In genomic region chr16:34331630-34332029, GRCm38 (mm10) we compare ENCODE assay signal across 10 mouse cellular contexts.
DNase-seq lines count a peak whose midpoint lies in the region; ATAC-seq and TF ChIP-seq lines count a peak whose summit lies in the region.
"Had no signal": no experiment of that assay in that cellular context is flagged by ENCODE, and none has a peak within 500 bp of the region (broad histone marks: within the 10 kb centered on the region; RNA-seq: fewer than 3 reads in every experiment).

No protein-coding gene starts in this region.

- peak; percentile 15 for DNase-seq in hindbrain, embryonic 11.5 days (ENCODE audit: low spot score)
- DNase-seq in NIH3T3 (ENCODE audit: low read depth), result peak; percentile 73
- DNase-seq in lung, postnatal 36 days, result peak; percentile 54
- no peak for DNase-seq in testis, postnatal 14 days (ENCODE audit: low spot score)
- no peak for DNase-seq in thymus, adult 2 months
- DNase-seq in forebrain, embryonic 14.5 days (ENCODE audit: low spot score), result no peak

- no peak overlapping the region for H3K9ac ChIP-seq in hindbrain, embryonic 11.5 days (ENCODE audit: low read depth, low read length)
- no peak overlapping the region for H3K9ac ChIP-seq in hindbrain, embryonic 13.5 days
- H3K9ac ChIP-seq in heart, embryonic 15.5 days, result no peak overlapping the region
- H3K9ac ChIP-seq in forebrain, embryonic 14.5 days (ENCODE audit: low read length), result no peak overlapping the region
- H3K9ac ChIP-seq: embryonic facial prominence, embryonic 13.5 days; midbrain, embryonic 12.5 days had no signal

- H3K27me3 ChIP-seq in hindbrain, embryonic 11.5 days (ENCODE audit: control insufficient read depth, insufficient read depth, low read length), result no peaks in the 10 kb centered on the region
- H3K27me3 ChIP-seq in hindbrain, embryonic 13.5 days, result no peaks in the 10 kb centered on the region
- no peaks in the 10 kb centered on the region for H3K27me3 ChIP-seq in heart, embryonic 15.5 days
- no peaks in the 10 kb centered on the region for H3K27me3 ChIP-seq in thymus, adult 2 months (ENCODE audit: control insufficient read depth, insufficient read depth, low read length)
- no peaks in the 10 kb centered on the region for H3K27me3 ChIP-seq in forebrain, embryonic 14.5 days (replicated peaks; ENCODE audit: control insufficient read depth, insufficient read depth, low read length)
- H3K27me3 ChIP-seq: embryonic facial prominence, embryonic 13.5 days; midbrain, embryonic 12.5 days had no signal

- ATAC-seq in hindbrain, embryonic 11.5 days (ENCODE audit: low FRiP score), result no peak
- ATAC-seq in hindbrain, embryonic 13.5 days (ENCODE audit: low FRiP score), result no peak
- ATAC-seq in heart, embryonic 15.5 days (replicated peaks; ENCODE audit: insufficient number of reproducible peaks, insufficient read depth, low FRiP score, low read depth), result peak; percentile 70
- ATAC-seq in forebrain, embryonic 14.5 days, result no peak

- no peak overlapping the region for H3K4me3 ChIP-seq in hindbrain, embryonic 11.5 days (ENCODE audit: low read depth, low read length)
- H3K4me3 ChIP-seq in hindbrain, embryonic 13.5 days, result no peak overlapping the region
- H3K4me3 ChIP-seq in heart, embryonic 15.5 days, result no peak overlapping the region
- no peak overlapping the region for H3K4me3 ChIP-seq in thymus, adult 2 months (ENCODE audit: control insufficient read depth, insufficient read depth, low read length)
- H3K4me3 ChIP-seq in forebrain, embryonic 14.5 days (ENCODE audit: low read depth, low read length), result no peak overlapping the region
- H3K4me3 ChIP-seq: embryonic facial prominence, embryonic 13.5 days; midbrain, embryonic 12.5 days had no signal

- no peaks in the 10 kb centered on the region for H3K36me3 ChIP-seq in hindbrain, embryonic 11.5 days (ENCODE audit: control insufficient read depth, insufficient read depth, low read length)
- peaks cover 8% of the 10 kb centered on the region for H3K36me3 ChIP-seq in hindbrain, embryonic 13.5 days
- H3K36me3 ChIP-seq in heart, embryonic 15.5 days, result no peaks in the 10 kb centered on the region
- no peaks in the 10 kb centered on the region for H3K36me3 ChIP-seq in thymus, adult 2 months (ENCODE audit: control insufficient read depth, insufficient read depth, low read length)
- H3K36me3 ChIP-seq in forebrain, embryonic 14.5 days (ENCODE audit: control insufficient read depth, insufficient read depth, low read length), result peaks cover 7% of the 10 kb centered on the region

- H3K27ac ChIP-seq in hindbrain, embryonic 11.5 days (ENCODE audit: low read depth, low read length), result no peak overlapping the region
- no peak overlapping the region for H3K27ac ChIP-seq in hindbrain, embryonic 13.5 days
- H3K27ac ChIP-seq in heart, embryonic 15.5 days, result peak overlapping the region; percentile 92
- H3K27ac ChIP-seq in thymus, adult 2 months (ENCODE audit: control insufficient read depth, insufficient read depth, low read length), result no peak overlapping the region
- H3K27ac ChIP-seq in forebrain, embryonic 14.5 days (ENCODE audit: low read depth, low read length), result no peak overlapping the region
- H3K27ac ChIP-seq: embryonic facial prominence, embryonic 13.5 days; midbrain, embryonic 12.5 days had no signal

- 34% methylated on average over 5 of the region's 5 CpGs for WGBS in hindbrain, embryonic 11.5 days
- 28% methylated on average over 5 of the region's 5 CpGs for WGBS in hindbrain, embryonic 13.5 days
- 18% methylated on average over 5 of the region's 5 CpGs for WGBS in heart, embryonic 15.5 days
- whole genome bisulfite sequencing in thymus, adult 2 months, result 91% methylated on average over 5 of the region's 5 CpGs
- WGBS in forebrain, embryonic 14.5 days, result 60% methylated on average over 5 of the region's 5 CpGs

- no peak for TF ChIP-seq POLR2A in thymus, adult 2 months (IDR thresholded peaks at IDR 0.05; ENCODE audit: control insufficient read depth, extremely low read depth, insufficient read depth, low read length, poor library complexity)

- no peaks in the 10 kb centered on the region for H3K9me3 ChIP-seq in hindbrain, embryonic 11.5 days (ENCODE audit: control insufficient read depth, low read length)
- H3K9me3 ChIP-seq in hindbrain, embryonic 13.5 days, result no peaks in the 10 kb centered on the region
- no peaks in the 10 kb centered on the region for H3K9me3 ChIP-seq in heart, embryonic 15.5 days (replicated peaks)
- H3K9me3 ChIP-seq in forebrain, embryonic 14.5 days (replicated peaks; ENCODE audit: control insufficient read depth, low read length), result no peaks in the 10 kb centered on the region
- H3K9me3 ChIP-seq: embryonic facial prominence, embryonic 13.5 days; midbrain, embryonic 12.5 days had no signal

- no peaks in the 10 kb centered on the region for H3K4me1 ChIP-seq in hindbrain, embryonic 11.5 days (replicated peaks; ENCODE audit: control insufficient read depth, insufficient read depth, low read length)
- H3K4me1 ChIP-seq in hindbrain, embryonic 13.5 days (replicated peaks), result peaks cover 60% of the 10 kb centered on the region
- H3K4me1 ChIP-seq in heart, embryonic 15.5 days (replicated peaks), result peaks cover 56% of the 10 kb centered on the region
- H3K4me1 ChIP-seq in thymus, adult 2 months (replicated peaks; ENCODE audit: control insufficient read depth, insufficient read depth, low read length), result no peaks in the 10 kb centered on the region
- peaks cover 26% of the 10 kb centered on the region for H3K4me1 ChIP-seq in forebrain, embryonic 14.5 days (ENCODE audit: control insufficient read depth, insufficient read depth, low read length)

- H3K4me2 ChIP-seq in hindbrain, embryonic 11.5 days (replicated peaks; ENCODE audit: low read depth, low read length), result no peak overlapping the region
- H3K4me2 ChIP-seq in hindbrain, embryonic 13.5 days, result no peak overlapping the region
- 0 out of 2 replicates have a peak overlapping the region, but pooled peaks have one; percentile 13 for H3K4me2 ChIP-seq in heart, embryonic 15.5 days
- H3K4me2 ChIP-seq in forebrain, embryonic 14.5 days (ENCODE audit: low read length), result no peak overlapping the region
- H3K4me2 ChIP-seq: embryonic facial prominence, embryonic 13.5 days; midbrain, embryonic 12.5 days had no signal

- TF ChIP-seq CTCF in thymus, adult 2 months (IDR thresholded peaks at IDR 0.05; ENCODE audit: borderline replicate concordance, control insufficient read depth, extremely low read depth, insufficient read depth, low read length, poor library complexity), result no peak

Comparison
In these comparisons a context has a peak if more than half of its experiments do, and no peak if none do; other contexts are left out.
1. DNase-seq: peak in hindbrain, embryonic 11.5 days (single experiment), NIH3T3 (single experiment) and lung, postnatal 36 days (single experiment); none in testis, postnatal 14 days (single experiment), thymus, adult 2 months (single experiment) and forebrain, embryonic 14.5 days (single experiment).